22 mouse cellular contexts compared by ENCODE assay signal in genomic region chr14:51932092-51933020, GRCm38 (mm10). TPM values are rescaled to one million over a fixed set of nuclear protein-coding genes. Genes with fewer than 3 reads are reported as not detected.
DNase-seq lines count a peak whose midpoint lies in the region; ATAC-seq and TF ChIP-seq lines count a peak whose summit lies in the region.
"Had no signal": no experiment of that assay in that cellular context is flagged by ENCODE, and none has a peak within 500 bp of the region (broad histone marks: within the 10 kb centered on the region; RNA-seq: fewer than 3 reads in every experiment).

No protein-coding gene starts in this region.

- no peak for ATAC-seq in liver, postnatal 0 days
- no peak for ATAC-seq in liver, embryonic 12.5 days
- ATAC-seq: midbrain, embryonic 15.5 days had no signal

- 40% methylated on average over 10 of the region's 10 CpGs for WGBS in liver, postnatal 0 days (ENCODE audit: insufficient replicate concordance)
- 54% methylated on average over 10 of the region's 10 CpGs for WGBS in liver, embryonic 12.5 days (ENCODE audit: insufficient replicate concordance)
- 20% methylated on average over 10 of the region's 10 CpGs for WGBS in small intestine, adult 2 months

- H3K4me3 ChIP-seq in liver, postnatal 0 days (ENCODE audit: low read depth, low read length): no peak overlapping the region
- no peak overlapping the region for H3K4me3 ChIP-seq in liver, embryonic 12.5 days
- H3K4me3 ChIP-seq in embryonic fibroblast, embryonic 13.5 days (ENCODE audit: insufficient read depth, low read length): no peak overlapping the region
- no peak overlapping the region for H3K4me3 ChIP-seq in small intestine, adult 2 months (ENCODE audit: low read depth, low read length)
- H3K4me3 ChIP-seq: liver, embryonic 13.5 days; midbrain, embryonic 15.5 days had no signal

- no peak for TF ChIP-seq CTCF in liver, postnatal 0 days (IDR thresholded peaks at IDR 0.05; ENCODE audit: low read depth)
- TF ChIP-seq CTCF in embryonic fibroblast, embryonic 13.5 days (IDR thresholded peaks at IDR 0.05; ENCODE audit: borderline replicate concordance, insufficient read depth, low read length): no peak
- no peak for TF ChIP-seq CTCF in small intestine, adult 2 months (IDR thresholded peaks at IDR 0.05; ENCODE audit: extremely low read depth, insufficient read length, insufficient replicate concordance, low read depth, low read length)

- no peaks in the 10 kb centered on the region for H3K27me3 ChIP-seq in liver, postnatal 0 days (ENCODE audit: insufficient read depth, low read length)
- H3K27me3 ChIP-seq in liver, embryonic 12.5 days (replicated peaks): 0 out of 2 replicates have a peak, but pooled peaks cover 9% of the 10 kb centered on the region
- H3K27me3 ChIP-seq in small intestine, adult 2 months (ENCODE audit: control insufficient read depth, insufficient read depth, low read length): no peaks in the 10 kb centered on the region
- H3K27me3 ChIP-seq: liver, embryonic 13.5 days; midbrain, embryonic 15.5 days had no signal

- TF ChIP-seq POLR2A in embryonic fibroblast, embryonic 13.5 days (IDR thresholded peaks at IDR 0.05; ENCODE audit: low read depth, low read length): no peak
- no peak for TF ChIP-seq POLR2A in small intestine, adult 2 months (IDR thresholded peaks at IDR 0.05; ENCODE audit: low read depth, low read length)

- no peaks in the 10 kb centered on the region for H3K9me3 ChIP-seq in liver, postnatal 0 days (ENCODE audit: low read length)
- peaks cover 3% of the 10 kb centered on the region; the same call in 1 of the 2 replicates for H3K9me3 ChIP-seq in liver, embryonic 12.5 days (replicated peaks)
- H3K9me3 ChIP-seq: liver, embryonic 13.5 days; midbrain, embryonic 15.5 days had no signal

- no peak for TF ChIP-seq EP300 in liver, postnatal 0 days (IDR thresholded peaks at IDR 0.05; ENCODE audit: low read depth)

- no peak overlapping the region for H3K4me2 ChIP-seq in liver, postnatal 0 days (ENCODE audit: low read depth, low read length)
- no peak overlapping the region for H3K4me2 ChIP-seq in liver, embryonic 12.5 days
- H3K4me2 ChIP-seq: hindbrain, embryonic 14.5 days; liver, embryonic 13.5 days; midbrain, embryonic 15.5 days had no signal

- H3K27ac ChIP-seq in liver, postnatal 0 days (ENCODE audit: low read depth): peak overlapping the region; percentile 77
- H3K27ac ChIP-seq in liver, embryonic 12.5 days: no peak overlapping the region
- H3K27ac ChIP-seq in embryonic fibroblast, embryonic 13.5 days (ENCODE audit: insufficient read depth, low read length): peak overlapping the region; percentile 38
- peak overlapping the region; percentile 46 for H3K27ac ChIP-seq in small intestine, adult 2 months (ENCODE audit: insufficient read depth, low read depth, low read length)
- H3K27ac ChIP-seq: hindbrain, embryonic 14.5 days; liver, embryonic 13.5 days; midbrain, embryonic 15.5 days had no signal

- no peaks in the 10 kb centered on the region for H3K36me3 ChIP-seq in liver, postnatal 0 days (replicated peaks; ENCODE audit: insufficient read depth, low read length)
- H3K36me3 ChIP-seq in liver, embryonic 12.5 days: no peaks in the 10 kb centered on the region
- H3K36me3 ChIP-seq in small intestine, adult 2 months (ENCODE audit: control insufficient read depth, insufficient read depth, low read length): no peaks in the 10 kb centered on the region
- H3K36me3 ChIP-seq: liver, embryonic 13.5 days; midbrain, embryonic 15.5 days had no signal

- peaks cover 14% of the 10 kb centered on the region for H3K4me1 ChIP-seq in liver, postnatal 0 days (ENCODE audit: insufficient read depth)
- 0 out of 2 replicates have a peak, but pooled peaks cover 5% of the 10 kb centered on the region for H3K4me1 ChIP-seq in liver, embryonic 12.5 days
- H3K4me1 ChIP-seq in embryonic fibroblast, embryonic 13.5 days (ENCODE audit: control insufficient read depth, insufficient read depth, low read length): peaks cover 7% of the 10 kb centered on the region
- peaks cover 7% of the 10 kb centered on the region; the same call in 1 of the 2 replicates for H3K4me1 ChIP-seq in small intestine, adult 2 months (ENCODE audit: control insufficient read depth, insufficient read depth, insufficient read length, low read length)
- H3K4me1 ChIP-seq: midbrain, embryonic 15.5 days had no signal

- H3K9ac ChIP-seq in liver, postnatal 0 days (replicated peaks): no peak overlapping the region
- H3K9ac ChIP-seq in liver, embryonic 12.5 days: no peak overlapping the region
- H3K9ac ChIP-seq: hindbrain, embryonic 14.5 days; liver, embryonic 13.5 days; midbrain, embryonic 15.5 days had no signal

- no peak for DNase-seq in liver, postnatal 0 days
- peak; percentile 68 for DNase-seq in NIH3T3 (ENCODE audit: low read depth)
- no peak for DNase-seq in retina, embryonic 14.5 days (ENCODE audit: low spot score)
- no peak for DNase-seq in gastrocnemius, adult 18-20 months (ENCODE audit: low spot score)
- DNase-seq: cerebellum, postnatal 10 days; gastrocnemius, postnatal 14 days; kidney, adult 8-10 months; kidney, postnatal 36 days; liver, embryonic 13.5 days; retina, postnatal 1 day had no signal

RNA-seq across cellular contexts. Expression of gene Rnase13, which starts 9.8 kb away (rescaled TPM):
- polyA plus RNA-seq in liver, postnatal 0 days (2015; fragmentation: Nextera tagmentation; extraction: Ambion mirVana): not detected in 2 replicates
- polyA plus RNA-seq in liver, embryonic 12.5 days (2016; fragmentation: Nextera tagmentation; extraction: Ambion mirVana): not detected in 2 replicates
- polyA plus RNA-seq in embryonic fibroblast, embryonic 13.5 days (2011; ENCODE audit: insufficient read length, low read depth, missing spikeins): not detected in 2 replicates
- not detected in 2 replicates for polyA plus RNA-seq in small intestine, adult 2 months (2012; rRNA removed)
- not detected for total RNA-seq in gastrocnemius, adult 18-20 months (2021)
- total RNA-seq: ES-E14; gastrocnemius, postnatal 14 days; layer of hippocampus, postnatal 10 days; left cerebral cortex, postnatal 14 days; megakaryocyte progenitor cell, adult 5-6 weeks; neutrophil, adult 5-6 weeks had no signal
- polyA plus RNA-seq: heart, postnatal 0 days; hindbrain, embryonic 14.5 days; liver, embryonic 13.5 days; midbrain, embryonic 15.5 days; thymus, postnatal 0 days had no signal

RNA-seq across cellular contexts. Expression of gene Tppp2, which starts 14.1 kb away (rescaled TPM):
- polyA plus RNA-seq in liver, postnatal 0 days (2015; fragmentation: Nextera tagmentation; extraction: Ambion mirVana): not detected in 2 replicates
- not detected in 2 replicates for polyA plus RNA-seq in liver, embryonic 12.5 days (2016; fragmentation: Nextera tagmentation; extraction: Ambion mirVana)
- not detected in 2 replicates for polyA plus RNA-seq in embryonic fibroblast, embryonic 13.5 days (2011; ENCODE audit: insufficient read length, low read depth, missing spikeins)
- not detected in 2 replicates for polyA plus RNA-seq in small intestine, adult 2 months (2012; rRNA removed)
- 1 to 10 TPM; 2.2 to 2.7 TPM for total RNA-seq in gastrocnemius, adult 18-20 months (2021)
- total RNA-seq: ES-E14; layer of hippocampus, postnatal 10 days; left cerebral cortex, postnatal 14 days; megakaryocyte progenitor cell, adult 5-6 weeks; neutrophil, adult 5-6 weeks had no signal
- polyA plus RNA-seq: heart, postnatal 0 days; hindbrain, embryonic 14.5 days; liver, embryonic 13.5 days; midbrain, embryonic 15.5 days; thymus, postnatal 0 days had no signal

RNA-seq across cellular contexts. Expression of gene Ndrg2, which starts 18.4 kb away (rescaled TPM):
- 346 and 352 TPM in 2 replicates for polyA plus RNA-seq in liver, postnatal 0 days (2015; fragmentation: Nextera tagmentation; extraction: Ambion mirVana)
- polyA plus RNA-seq in liver, embryonic 12.5 days (2016; fragmentation: Nextera tagmentation; extraction: Ambion mirVana): 17.0 and 17.3 TPM in 2 replicates
- 7.2 and 17.2 TPM in 2 replicates for polyA plus RNA-seq in embryonic fibroblast, embryonic 13.5 days (2011; ENCODE audit: insufficient read length, low read depth, missing spikeins)
- polyA plus RNA-seq in small intestine, adult 2 months (2012; rRNA removed): 23.7 and 32.9 TPM in 2 replicates
- total RNA-seq in gastrocnemius, adult 18-20 months (2021): 1,000 to 10,000 TPM; 1,941 to 1,973 TPM

RNA-seq across cellular contexts. Expression of gene Slc39a2, which starts 39.7 kb away (rescaled TPM):
- polyA plus RNA-seq in liver, postnatal 0 days (2015; fragmentation: Nextera tagmentation; extraction: Ambion mirVana): 0.06 and 0.07 TPM in 2 replicates
- polyA plus RNA-seq in liver, embryonic 12.5 days (2016; fragmentation: Nextera tagmentation; extraction: Ambion mirVana): 0.06 and 0.11 TPM in 2 replicates
- polyA plus RNA-seq in embryonic fibroblast, embryonic 13.5 days (2011; ENCODE audit: insufficient read length, low read depth, missing spikeins): 1.1 and 3.2 TPM in 2 replicates
- polyA plus RNA-seq in small intestine, adult 2 months (2012; rRNA removed): 0.30 and 0.61 TPM in 2 replicates
- under 1 TPM; 0.33 to 0.57 TPM for total RNA-seq in gastrocnemius, adult 18-20 months (2021)

RNA-seq across cellular contexts. Expression of gene Mettl17, which starts 47.7 kb away (rescaled TPM):
- 9.4 and 10.8 TPM in 2 replicates for polyA plus RNA-seq in liver, postnatal 0 days (2015; fragmentation: Nextera tagmentation; extraction: Ambion mirVana)
- polyA plus RNA-seq in liver, embryonic 12.5 days (2016; fragmentation: Nextera tagmentation; extraction: Ambion mirVana): 19.6 and 20.4 TPM in 2 replicates
- 14.0 and 16.7 TPM in 2 replicates for polyA plus RNA-seq in embryonic fibroblast, embryonic 13.5 days (2011; ENCODE audit: insufficient read length, low read depth, missing spikeins)
- 11.2 and 16.9 TPM in 2 replicates for polyA plus RNA-seq in small intestine, adult 2 months (2012; rRNA removed)
- 10 to 100 TPM; 12.2 to 19.5 TPM for total RNA-seq in gastrocnemius, adult 18-20 months (2021)

Comparison
In these comparisons a context has a peak if more than half of its experiments do, and no peak if none do; other contexts are left out.
1. RNA of gene Ndrg2, which starts 18.4 kb away (polyA plus RNA-seq): 346 to 352 TPM in liver, postnatal 0 days; 23.7 to 32.9 TPM in small intestine, adult 2 months, 17.0 to 17.3 TPM in liver, embryonic 12.5 days and 7.2 to 17.2 TPM in embryonic fibroblast, embryonic 13.5 days; every median in the first group is over 10 times any median in the second.